Mouse (Mus musculus) brain, embryonic 14.5 days (tissue): ENCODE measurements around the gene Cpeb3.

Experiments used
- CTCF ChIP-seq: fragments of 200-500 bp; IDR thresholded peaks from 2 replicates; pipeline ENCODE4 v1.5.1; 2012; ENCODE audit warnings: inconsistent platforms, mild to moderate bottlenecking, moderate library complexity, borderline replicate concordance; ENCODE audit not compliant: insufficient read depth, insufficient read length; ENCODE audit errors: extremely low read depth
- POLR2A ChIP-seq: fragments of 200-500 bp; IDR thresholded peaks from 2 replicates; pipeline ENCODE4 v1.6.1; 2012; ENCODE audit warnings: mild to moderate bottlenecking, inconsistent platforms, borderline replicate concordance; ENCODE audit not compliant: poor library complexity, insufficient read depth, insufficient read length, severe bottlenecking; ENCODE audit errors: extremely low read depth

- no peak for TF ChIP-seq CTCF
- TF ChIP-seq POLR2A = no peak
Observed at GRCm38 (mm10) chr19:37145846-37146245, 62.6 kb downstream of the Cpeb3 start.
